Mouse (Mus musculus) granulocyte monocyte progenitor cell, adult 5-6 weeks (primary cell): ENCODE measurements around the gene Taok2. TPM values are rescaled to one million over a fixed set of nuclear protein-coding genes. Genes with fewer than 3 reads are reported as not detected.
A peak's percentile ranks its signal among the peaks of the same experiment; 100 is the strongest.

ENCODE experiments used
- ATAC-seq: replicated peaks from 2 replicates; pipeline ENCODE4 v1.8.0; 2016; ENCODE audit warnings: mild to moderate bottlenecking, moderate TSS enrichment, inconsistent platforms; ENCODE audit not compliant: poor library complexity, severe bottlenecking
- total RNA-seq, 2 experiments: library from RNA; stranded (forward) in 1 of 2; stranded (reverse) in 1 of 2; fragments of 200-712, 200-1000 nt in 1 of 2; fragments of >200 nt in 1 of 2; fragmentation: Nextera tagmentation in 1 of 2; gene quantifications; 2 replicates each; pipeline ENCODE4 v1.2.3; 2014 to 2017

Taok2 gene
- total RNA-seq, 2 experiments from 2014 or later: 28.0 to 35.6 TPM

DNA sequence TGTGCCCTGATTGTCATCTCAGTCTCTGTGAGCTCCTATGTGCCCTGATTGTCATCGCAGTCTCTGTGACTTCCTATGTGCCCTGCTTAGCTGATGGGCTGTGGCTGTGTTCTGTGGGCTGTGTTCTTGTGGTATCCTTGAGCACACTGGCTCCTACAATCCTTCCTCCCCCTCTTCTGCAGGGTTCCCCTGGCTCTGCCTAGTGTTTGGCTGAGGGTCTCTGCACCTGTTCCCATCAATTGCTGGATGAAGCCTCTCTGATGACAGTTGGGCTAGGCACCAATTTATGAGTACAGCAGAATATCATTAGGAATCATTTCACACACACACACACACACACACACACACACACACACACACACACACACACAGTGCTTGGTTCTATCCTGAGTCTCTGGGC, 51.2 kb downstream of the Taok2 start:
- no peak for ATAC-seq

DNA sequence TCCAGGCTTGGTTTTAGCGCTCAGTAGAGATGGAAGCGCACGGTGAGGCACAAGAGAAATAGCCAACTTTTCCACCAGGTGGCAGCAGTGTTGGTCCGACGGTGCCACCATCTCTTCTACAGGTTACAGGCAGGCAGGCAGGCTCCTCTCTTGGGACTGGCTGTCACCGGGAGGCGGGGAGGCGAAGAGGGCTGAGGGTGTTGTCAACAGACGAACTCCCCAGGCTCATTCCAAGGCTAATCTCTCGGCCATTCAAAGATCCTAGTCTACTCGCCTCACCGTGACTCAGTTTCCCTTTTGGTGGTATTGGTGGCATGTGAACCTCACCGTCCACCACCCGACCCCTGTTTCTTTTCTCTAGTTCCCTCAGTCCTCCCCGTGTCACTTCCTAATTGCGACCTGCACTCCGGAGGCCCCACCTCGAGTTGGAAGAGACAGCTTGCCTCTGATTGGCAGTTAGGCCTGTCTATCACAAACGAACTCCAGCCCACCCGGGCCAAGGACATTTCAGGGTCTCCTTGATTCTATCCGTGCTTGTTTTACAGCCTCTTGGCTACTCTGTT, 52.4 kb downstream of the Taok2 start:
- ATAC-seq: peak; percentile 91

DNA sequence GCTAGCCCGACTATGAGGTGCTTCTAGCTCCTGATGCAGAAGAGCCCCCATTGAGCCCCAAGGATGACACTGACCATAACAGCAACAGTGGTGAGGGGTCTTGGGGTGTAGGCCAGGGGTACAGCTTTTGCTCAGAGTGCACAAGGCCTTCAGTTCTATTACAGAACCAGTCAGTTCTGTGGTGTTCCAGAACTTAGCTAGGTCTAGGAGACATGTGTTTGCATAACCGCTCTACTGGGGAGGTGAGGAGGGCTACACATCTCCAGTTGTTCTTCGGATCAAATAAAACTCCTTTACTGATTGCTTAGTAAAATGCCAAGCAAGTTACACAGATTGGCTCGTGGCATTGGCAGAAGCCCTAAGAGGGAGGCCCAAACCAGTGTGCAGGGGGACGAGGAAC, 53.0 kb downstream of the Taok2 start, which contains the start of gene 4930451I11Rik:
Gene 4930451I11Rik (minus strand): TSS at position 101 of the 400 bp plus-strand sequence.
- ATAC-seq: no peak

DNA sequence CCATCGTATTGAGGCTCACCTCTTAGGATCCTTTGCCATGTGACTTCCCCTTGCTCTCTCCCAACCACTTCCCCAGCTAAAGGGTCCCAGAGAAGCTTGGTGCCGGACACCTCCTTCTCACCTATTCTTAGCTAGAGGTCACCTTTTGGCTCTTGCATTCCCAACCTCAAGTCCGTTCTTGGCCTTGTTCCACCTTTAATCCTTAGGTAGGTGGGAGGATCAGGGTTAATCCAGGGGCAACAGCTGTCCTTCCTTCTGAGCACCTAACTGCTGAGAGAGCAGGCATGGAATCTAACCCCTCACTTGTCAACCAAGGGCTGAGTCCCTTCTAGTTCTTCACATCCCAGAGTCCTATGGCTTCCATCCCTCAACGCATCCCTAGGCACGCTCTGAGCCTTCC, 58.6 kb downstream of the Taok2 start:
- ATAC-seq: no peak

DNA sequence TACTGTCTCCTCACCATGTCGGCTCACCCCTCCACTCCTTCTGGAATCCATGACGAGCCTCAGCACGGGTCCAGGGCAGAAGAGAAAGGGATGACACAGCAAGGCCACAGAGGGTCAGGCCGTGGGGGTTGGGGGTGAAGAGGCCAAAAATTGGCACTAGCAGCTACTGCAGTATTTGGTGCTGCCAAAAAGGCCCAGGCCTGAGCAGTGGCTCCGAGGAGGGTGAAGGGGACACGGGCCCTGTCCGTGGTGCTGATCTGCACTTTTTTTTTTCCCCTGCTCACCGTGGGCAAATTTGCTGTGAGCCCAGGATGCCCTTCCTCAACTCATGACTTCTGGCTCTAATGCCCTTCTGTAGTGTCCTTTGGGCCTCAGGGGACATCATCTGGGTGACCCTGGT, 59.1 kb downstream of the Taok2 start:
- peak; percentile 49 for ATAC-seq

DNA sequence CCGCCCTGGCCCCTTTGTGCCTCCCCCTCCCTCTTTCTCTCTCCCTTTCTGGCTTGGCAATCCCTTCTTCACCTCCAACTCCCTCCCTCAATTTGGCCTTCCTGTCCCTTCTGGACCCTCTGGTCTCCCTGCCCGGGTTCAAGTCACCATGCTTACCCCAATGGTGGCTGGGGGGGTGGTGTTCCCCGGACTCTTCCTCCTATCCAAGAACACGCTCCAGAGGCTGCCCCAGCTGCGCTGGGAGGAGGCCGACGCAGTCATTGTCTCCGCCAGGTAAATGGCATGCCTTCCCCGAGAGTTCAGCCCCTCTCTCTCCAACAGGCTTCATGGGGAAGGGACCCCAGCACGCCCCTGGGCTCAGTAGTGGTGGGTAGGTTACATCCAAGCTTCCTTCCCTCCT, 60.6 kb downstream of the Taok2 start:
- no peak for ATAC-seq

DNA sequence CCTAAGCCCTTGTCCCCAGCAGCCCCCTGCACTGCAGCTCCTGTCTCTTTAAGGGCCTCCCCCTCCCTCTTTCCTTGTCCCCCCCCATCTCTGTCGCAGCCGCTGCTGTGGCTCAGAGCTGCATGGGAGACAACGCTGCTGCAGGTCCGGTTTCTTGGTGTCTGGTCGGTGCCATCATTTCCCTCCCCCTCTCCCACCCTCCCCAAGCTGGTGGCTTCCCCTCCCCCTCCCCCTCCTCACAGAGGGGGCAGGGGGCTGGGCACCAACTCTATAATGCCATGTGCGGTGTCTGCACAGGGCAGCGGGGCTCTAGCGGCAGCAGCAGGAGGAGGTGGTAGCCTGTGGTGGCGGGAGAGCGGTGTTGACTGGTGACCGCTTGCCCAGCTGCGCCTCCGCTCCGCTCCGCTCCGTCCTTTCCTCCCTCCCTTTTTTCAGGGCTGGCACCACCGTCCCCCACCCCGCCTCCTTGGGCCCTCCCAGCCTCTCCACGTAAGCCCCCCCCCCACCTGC, 61.2 kb downstream of the Taok2 start:
- ATAC-seq: no peak

DNA sequence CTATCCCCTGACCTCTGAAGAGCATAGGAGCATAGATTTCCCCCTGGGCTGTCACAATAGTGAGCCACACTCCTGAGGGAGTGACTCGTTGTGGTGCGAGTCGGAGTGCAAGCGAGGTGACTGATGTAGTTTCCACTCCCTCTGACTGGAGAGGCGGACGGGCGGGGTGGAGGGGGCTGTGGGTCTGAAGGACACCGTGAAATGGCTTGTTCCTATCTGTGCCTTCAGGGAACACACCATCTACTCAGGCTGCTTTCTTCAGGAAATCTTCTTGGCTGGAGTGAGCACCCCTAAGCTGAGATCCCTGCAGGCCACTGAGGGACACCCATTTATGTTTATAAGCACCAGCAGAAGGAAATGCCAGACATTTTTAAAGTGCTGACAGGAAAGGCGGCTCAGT, 61.8 kb downstream of the Taok2 start:
- ATAC-seq: no peak

DNA sequence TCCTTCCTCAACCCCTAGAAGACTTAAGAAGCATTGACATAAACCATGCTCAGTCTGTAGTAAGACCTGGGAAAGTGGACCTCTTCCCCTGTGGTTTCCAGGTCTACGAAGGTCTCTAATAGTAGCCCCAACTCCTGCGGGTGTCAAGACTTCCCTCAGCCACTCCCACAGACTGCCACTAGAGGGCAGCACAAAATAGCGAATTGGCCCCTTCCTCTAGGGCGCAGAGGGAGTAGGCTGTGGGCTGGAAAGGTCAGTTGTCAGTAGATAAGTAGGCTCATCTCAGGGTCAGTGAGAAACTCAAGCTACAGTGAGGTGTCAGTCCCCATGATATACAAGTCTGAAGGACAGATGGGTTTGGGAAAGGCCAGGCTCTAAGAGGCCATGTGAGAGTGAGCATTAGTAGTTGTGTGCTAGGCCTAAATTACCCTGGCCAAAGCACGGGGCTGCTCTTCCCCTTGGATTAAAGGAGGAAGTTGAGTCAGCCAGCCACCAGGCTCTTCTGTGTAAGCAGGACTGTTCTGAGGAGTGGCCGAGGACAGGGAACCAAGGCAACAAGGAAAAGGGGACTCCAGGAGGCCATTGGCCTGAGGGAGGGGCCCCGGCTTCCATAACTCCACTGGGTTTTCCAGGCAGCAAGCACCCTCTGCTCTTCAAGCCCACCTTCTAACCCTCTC, 62.5 kb downstream of the Taok2 start:
- ATAC-seq: peak; percentile 80

DNA sequence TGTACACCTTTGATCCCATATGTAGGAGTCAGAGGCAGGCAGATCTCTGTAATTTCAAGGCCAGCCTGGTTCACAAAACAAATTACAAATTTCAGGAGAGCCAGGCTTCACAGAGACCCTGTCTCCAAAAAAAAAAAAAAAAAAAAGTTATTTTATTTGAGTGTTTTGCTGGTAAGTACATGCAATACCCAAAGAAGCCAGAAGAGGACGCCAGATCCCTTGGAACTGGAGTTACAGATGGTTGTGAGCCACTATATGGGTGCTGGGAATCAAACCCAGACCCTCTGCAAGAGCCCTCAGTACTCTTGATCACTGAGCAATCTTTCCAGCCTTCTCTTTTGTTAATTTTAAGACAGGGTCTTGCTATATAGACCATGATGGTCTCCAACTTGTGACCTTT, 65.7 kb downstream of the Taok2 start:
- ATAC-seq: no peak

DNA sequence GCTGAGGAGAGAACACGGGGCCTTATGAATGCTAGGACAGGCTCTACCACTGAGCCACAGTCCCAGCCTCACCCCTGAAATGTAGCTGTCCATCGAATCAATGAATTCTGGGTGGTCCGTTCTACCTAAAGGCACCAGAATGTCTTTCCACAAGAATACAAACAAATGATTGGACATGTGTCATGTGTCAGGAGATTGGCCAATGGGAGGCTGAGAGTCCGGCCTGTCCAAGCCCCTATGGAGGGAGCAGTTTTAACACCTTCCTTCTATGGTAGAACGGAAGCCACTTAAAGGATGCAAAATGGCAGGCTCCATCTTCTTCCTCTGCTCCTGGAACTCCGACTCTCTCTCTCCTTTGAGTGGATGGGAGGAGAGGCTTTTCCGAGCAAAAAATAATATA, 66.9 kb downstream of the Taok2 start:
- ATAC-seq: no peak

DNA sequence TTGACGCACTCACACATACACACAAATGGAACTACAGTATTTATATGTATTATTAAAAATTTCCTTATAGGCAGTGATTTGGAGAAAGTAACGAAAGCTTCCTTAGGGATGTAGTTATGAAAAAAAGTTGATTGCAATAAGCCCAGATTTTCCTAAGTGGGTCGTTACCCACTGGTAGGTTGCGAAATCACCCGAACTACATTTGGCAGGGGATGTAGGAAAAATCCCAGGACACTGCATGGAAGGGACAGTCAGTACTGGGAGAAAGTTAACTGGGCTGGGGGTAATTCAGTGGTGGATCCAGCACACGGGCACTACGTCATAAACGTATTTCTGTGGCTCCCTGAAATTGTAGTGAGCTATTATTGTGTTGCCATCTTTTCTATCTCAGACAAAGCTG, 68.0 kb downstream of the Taok2 start:
- no peak for ATAC-seq

DNA sequence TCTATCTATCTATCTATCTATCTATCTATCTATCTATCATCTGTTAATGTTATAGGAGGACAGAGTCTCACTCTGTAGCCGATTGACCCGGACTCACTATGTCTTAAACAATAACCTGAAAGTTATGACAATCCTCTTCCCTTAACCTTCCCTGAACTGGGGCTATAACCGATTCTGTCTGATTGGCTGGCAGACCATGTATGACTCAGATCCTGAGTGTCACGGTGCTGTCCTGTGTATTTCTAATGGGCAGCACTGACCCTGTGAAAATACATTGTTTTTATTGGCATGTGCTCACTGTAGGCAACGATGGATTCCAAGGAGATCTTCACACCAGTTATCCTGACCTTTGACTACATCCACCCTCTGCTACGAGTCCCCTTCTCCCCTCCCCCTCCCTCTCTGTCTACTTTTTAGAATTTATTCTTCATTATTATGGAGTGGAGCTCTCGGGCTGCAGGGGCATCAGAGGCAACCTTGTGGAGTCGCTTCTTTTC, 68.7 kb downstream of the Taok2 start:
- ATAC-seq: no peak

Other genes starting within 250 kb of the Taok2 start
Only the 30 nearest of the 31 such genes appear.
- gene Sgf29, start 235.4 kb downstream of the Taok2 start, total RNA-seq (2014; fragmentation: Nextera tagmentation): 129 and 133 TPM in 2 replicates
- gene Sgf29, start 235.4 kb downstream of the Taok2 start, total RNA-seq (2017): 53.3 and 79.1 TPM in 2 replicates
- 0.85 TPM in 1 of 2 replicates, not detected in the other for gene Sult1a1, start 208.3 kb downstream of the Taok2 start, total RNA-seq (2014; fragmentation: Nextera tagmentation)
- gene Sult1a1, start 208.3 kb downstream of the Taok2 start, total RNA-seq (2017): 0.56 and 1.6 TPM in 2 replicates
- 151 and 195 TPM in 2 replicates for gene Bola2, start 189.3 kb downstream of the Taok2 start, total RNA-seq (2014; fragmentation: Nextera tagmentation)
- 135 and 158 TPM in 2 replicates for gene Bola2, start 189.3 kb downstream of the Taok2 start, total RNA-seq (2017)
- gene Slx1b, start 188.9 kb downstream of the Taok2 start, total RNA-seq (2014; fragmentation: Nextera tagmentation): 9.3 and 13.3 TPM in 2 replicates
- gene Slx1b, start 188.9 kb downstream of the Taok2 start, total RNA-seq (2017): 5.4 and 6.3 TPM in 2 replicates
- gene Coro1a, start 176.9 kb downstream of the Taok2 start, total RNA-seq (2014; fragmentation: Nextera tagmentation): 497 and 510 TPM in 2 replicates
- gene Coro1a, start 176.9 kb downstream of the Taok2 start, total RNA-seq (2017): 409 and 441 TPM in 2 replicates
- 90.7 and 111 TPM in 2 replicates for gene Mapk3, start 125.1 kb downstream of the Taok2 start, total RNA-seq (2014; fragmentation: Nextera tagmentation)
- gene Mapk3, start 125.1 kb downstream of the Taok2 start, total RNA-seq (2017): 52.5 and 53.0 TPM in 2 replicates
- gene Gdpd3, start 118.4 kb downstream of the Taok2 start, total RNA-seq (2014; fragmentation: Nextera tagmentation): 13.0 and 27.7 TPM in 2 replicates
- gene Gdpd3, start 118.4 kb downstream of the Taok2 start, total RNA-seq (2017): 3.6 and 11.3 TPM in 2 replicates
- 29.6 and 42.6 TPM in 2 replicates for gene Ypel3, start 107.7 kb downstream of the Taok2 start, total RNA-seq (2014; fragmentation: Nextera tagmentation)
- gene Ypel3, start 107.7 kb downstream of the Taok2 start, total RNA-seq (2017): 16.2 and 17.4 TPM in 2 replicates
- 0.58 TPM in 1 of 2 replicates, not detected in the other for gene Tbx6, start 103.2 kb downstream of the Taok2 start, total RNA-seq (2014; fragmentation: Nextera tagmentation)
- gene Tbx6, start 103.2 kb downstream of the Taok2 start, total RNA-seq (2017): not detected in 2 replicates
- 160 and 219 TPM in 2 replicates for gene Ppp4c, start 92.2 kb downstream of the Taok2 start, total RNA-seq (2014; fragmentation: Nextera tagmentation)
- 131 and 137 TPM in 2 replicates for gene Ppp4c, start 92.2 kb downstream of the Taok2 start, total RNA-seq (2017)
- not detected in 2 replicates for gene Fam57b, start 87.0 kb downstream of the Taok2 start, total RNA-seq (2014; fragmentation: Nextera tagmentation)
- not detected in 2 replicates for gene Fam57b, start 87.0 kb downstream of the Taok2 start, total RNA-seq (2017)
- gene 4930451I11Rik, start 53.1 kb downstream of the Taok2 start, total RNA-seq (2014; fragmentation: Nextera tagmentation): not detected in 2 replicates
- not detected in 2 replicates for gene 4930451I11Rik, start 53.1 kb downstream of the Taok2 start, total RNA-seq (2017)
- gene Doc2a, start 37.3 kb downstream of the Taok2 start, total RNA-seq (2014; fragmentation: Nextera tagmentation): not detected in 2 replicates
- 0.15 TPM in 1 of 2 replicates, not detected in the other for gene Doc2a, start 37.3 kb downstream of the Taok2 start, total RNA-seq (2017)
- 62.2 and 65.9 TPM in 2 replicates for gene Hirip3, start 22.7 kb downstream of the Taok2 start, total RNA-seq (2014; fragmentation: Nextera tagmentation)
- 168 and 171 TPM in 2 replicates for gene Hirip3, start 22.7 kb downstream of the Taok2 start, total RNA-seq (2017)
- gene Ino80e, start 22.3 kb downstream of the Taok2 start, total RNA-seq (2014; fragmentation: Nextera tagmentation): 89.0 and 100 TPM in 2 replicates
- 23.4 and 35.3 TPM in 2 replicates for gene Ino80e, start 22.3 kb downstream of the Taok2 start, total RNA-seq (2017)
- gene Tmem219, start 38.2 kb upstream of the Taok2 start, total RNA-seq (2014; fragmentation: Nextera tagmentation): 27.9 and 31.9 TPM in 2 replicates
- gene Tmem219, start 38.2 kb upstream of the Taok2 start, total RNA-seq (2017): 20.0 and 26.5 TPM in 2 replicates
- gene Kctd13, start 44.2 kb upstream of the Taok2 start, total RNA-seq (2014; fragmentation: Nextera tagmentation): 12.4 and 23.1 TPM in 2 replicates
- 9.7 and 10.3 TPM in 2 replicates for gene Kctd13, start 44.2 kb upstream of the Taok2 start, total RNA-seq (2017)
- gene Asphd1, start 64.9 kb upstream of the Taok2 start, total RNA-seq (2014; fragmentation: Nextera tagmentation): not detected in 2 replicates
- gene Asphd1, start 64.9 kb upstream of the Taok2 start, total RNA-seq (2017): not detected in 2 replicates
- gene Sez6l2, start 65.9 kb upstream of the Taok2 start, total RNA-seq (2014; fragmentation: Nextera tagmentation): 3.4 and 6.4 TPM in 2 replicates
- 0.46 and 1.4 TPM in 2 replicates for gene Sez6l2, start 65.9 kb upstream of the Taok2 start, total RNA-seq (2017)
- 72.3 and 78.9 TPM in 2 replicates for gene Cdipt, start 91.2 kb upstream of the Taok2 start, total RNA-seq (2014; fragmentation: Nextera tagmentation)
- gene Cdipt, start 91.2 kb upstream of the Taok2 start, total RNA-seq (2017): 38.2 and 63.1 TPM in 2 replicates
- gene Cdiptos, start 91.4 kb upstream of the Taok2 start, total RNA-seq (2014; fragmentation: Nextera tagmentation): 1.1 and 2.7 TPM in 2 replicates
- 0.26 and 1.1 TPM in 2 replicates for gene Cdiptos, start 91.4 kb upstream of the Taok2 start, total RNA-seq (2017)
- gene Mvp, start 129.9 kb upstream of the Taok2 start, total RNA-seq (2014; fragmentation: Nextera tagmentation): 9.8 and 13.1 TPM in 2 replicates
- 17.7 and 22.1 TPM in 2 replicates for gene Mvp, start 129.9 kb upstream of the Taok2 start, total RNA-seq (2017)
- gene Pagr1b, start 131.8 kb upstream of the Taok2 start, total RNA-seq (2014; fragmentation: Nextera tagmentation): not detected in 2 replicates
- gene Pagr1b, start 131.8 kb upstream of the Taok2 start, total RNA-seq (2017): 10.5 TPM in 1 of 2 replicates, not detected in the other
- gene Pagr1a, start 132.6 kb upstream of the Taok2 start, total RNA-seq (2014; fragmentation: Nextera tagmentation): 17.5 and 50.8 TPM in 2 replicates
- gene Pagr1a, start 132.6 kb upstream of the Taok2 start, total RNA-seq (2017): 3.4 and 27.2 TPM in 2 replicates
- 2.3 and 28.3 TPM in 2 replicates for gene Gm42742, start 136.4 kb upstream of the Taok2 start, total RNA-seq (2014; fragmentation: Nextera tagmentation)
- 32.7 and 35.4 TPM in 2 replicates for gene Gm42742, start 136.4 kb upstream of the Taok2 start, total RNA-seq (2017)
- gene Prrt2, start 136.5 kb upstream of the Taok2 start, total RNA-seq (2014; fragmentation: Nextera tagmentation): 1.8 and 6.9 TPM in 2 replicates
- gene Prrt2, start 136.5 kb upstream of the Taok2 start, total RNA-seq (2017): 0.43 and 1.6 TPM in 2 replicates
- 143 and 169 TPM in 2 replicates for gene Maz, start 142.3 kb upstream of the Taok2 start, total RNA-seq (2014; fragmentation: Nextera tagmentation)
- 52.5 and 77.5 TPM in 2 replicates for gene Maz, start 142.3 kb upstream of the Taok2 start, total RNA-seq (2017)
- 26.2 and 29.2 TPM in 2 replicates for gene Kif22, start 157.8 kb upstream of the Taok2 start, total RNA-seq (2014; fragmentation: Nextera tagmentation)
- gene Kif22, start 157.8 kb upstream of the Taok2 start, total RNA-seq (2017): 65.0 and 67.4 TPM in 2 replicates
- gene Zg16, start 202.6 kb upstream of the Taok2 start, total RNA-seq (2014; fragmentation: Nextera tagmentation): not detected in 2 replicates
- gene Zg16, start 202.6 kb upstream of the Taok2 start, total RNA-seq (2017): 1.6 and 2.5 TPM in 2 replicates
- gene AI467606, start 206.7 kb upstream of the Taok2 start, total RNA-seq (2014; fragmentation: Nextera tagmentation): 19.3 and 22.1 TPM in 2 replicates
- 23.5 and 25.9 TPM in 2 replicates for gene AI467606, start 206.7 kb upstream of the Taok2 start, total RNA-seq (2017)